Mouse (Mus musculus) layer of hippocampus, adult 9-10 months (tissue): ENCODE measurements at regions not wholly inside any gene's neighbourhood (a gene's known extent, or its start where the extent isn't known, plus 50 kb on each side); places are given as distances from the start of the nearest gene placed in this dataset.

Experiments used
- DNase-seq: peaks from one replicate; pipeline ENCODE4 v3.0.0; 2022; ENCODE audit warnings: low spot score

DNA sequence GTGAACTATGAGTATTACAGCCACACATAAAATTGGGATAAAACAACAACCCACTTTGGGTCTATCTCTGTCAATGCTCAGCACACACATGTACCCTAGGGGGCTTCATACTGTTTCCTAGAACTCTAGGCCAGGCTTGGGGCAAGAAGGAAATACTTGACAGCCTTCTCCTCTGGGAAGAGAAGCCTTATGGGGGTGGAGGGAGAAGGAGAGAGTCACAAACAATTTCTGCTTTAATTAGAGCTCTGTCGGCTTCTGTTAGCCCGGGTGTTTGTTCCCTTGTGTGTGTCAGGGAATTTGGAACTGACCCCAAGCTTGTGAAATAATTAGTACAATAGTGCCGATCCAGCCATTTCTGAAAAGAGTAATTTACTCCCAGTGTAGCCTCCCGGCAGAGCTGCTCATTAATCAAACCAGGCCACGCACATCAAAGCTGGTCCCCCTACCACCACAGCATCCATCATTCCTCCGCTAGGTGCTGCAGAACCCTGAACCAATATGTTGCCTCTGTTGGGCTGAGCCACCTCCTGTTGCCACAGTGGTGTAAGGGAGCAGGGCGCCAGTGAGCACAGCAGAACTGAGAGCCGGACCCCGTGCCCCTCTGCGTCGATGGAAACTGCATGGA is 307.3 kb downstream of the Tmem114 start:
- no peak for DNase-seq

DNA sequence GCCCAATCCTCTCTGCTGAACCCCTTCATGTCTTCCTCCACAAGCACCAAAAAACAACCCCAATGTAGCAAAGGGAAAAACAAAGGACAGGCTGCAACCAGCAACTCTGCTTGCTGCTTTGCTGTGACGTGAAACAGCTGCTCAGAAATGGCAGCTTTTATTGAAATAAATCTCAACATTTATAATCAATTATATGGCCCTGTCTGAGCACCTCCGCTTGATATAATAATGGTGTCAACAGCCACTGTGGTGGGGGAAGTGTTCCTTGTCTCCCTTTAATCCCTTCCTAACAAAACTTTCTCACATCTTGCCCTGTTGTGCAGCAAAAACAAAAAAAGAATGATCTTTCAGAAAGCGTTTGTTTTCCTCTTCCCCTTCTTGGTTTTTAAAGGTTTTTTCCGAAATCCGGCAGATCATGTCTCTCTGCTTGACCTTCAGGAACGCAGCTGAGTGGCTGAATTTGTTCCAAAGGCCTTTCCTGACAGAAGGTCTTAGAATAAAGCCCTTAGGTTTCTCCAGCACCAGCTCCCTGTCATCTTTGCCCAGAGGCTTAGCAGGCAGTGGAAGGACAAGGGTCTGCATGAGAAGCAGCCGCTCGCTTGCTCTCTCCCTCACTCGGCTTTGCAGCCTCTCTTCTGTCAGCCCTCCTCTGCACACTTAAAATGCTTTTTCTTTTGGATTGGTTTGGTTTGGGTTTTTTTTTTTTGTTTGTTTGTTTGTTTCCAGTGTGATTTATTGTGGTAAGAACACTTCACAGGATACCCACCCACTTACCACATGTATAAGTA is 313.4 kb downstream of the Tmem114 start:
- DNase-seq, result no peak

DNA sequence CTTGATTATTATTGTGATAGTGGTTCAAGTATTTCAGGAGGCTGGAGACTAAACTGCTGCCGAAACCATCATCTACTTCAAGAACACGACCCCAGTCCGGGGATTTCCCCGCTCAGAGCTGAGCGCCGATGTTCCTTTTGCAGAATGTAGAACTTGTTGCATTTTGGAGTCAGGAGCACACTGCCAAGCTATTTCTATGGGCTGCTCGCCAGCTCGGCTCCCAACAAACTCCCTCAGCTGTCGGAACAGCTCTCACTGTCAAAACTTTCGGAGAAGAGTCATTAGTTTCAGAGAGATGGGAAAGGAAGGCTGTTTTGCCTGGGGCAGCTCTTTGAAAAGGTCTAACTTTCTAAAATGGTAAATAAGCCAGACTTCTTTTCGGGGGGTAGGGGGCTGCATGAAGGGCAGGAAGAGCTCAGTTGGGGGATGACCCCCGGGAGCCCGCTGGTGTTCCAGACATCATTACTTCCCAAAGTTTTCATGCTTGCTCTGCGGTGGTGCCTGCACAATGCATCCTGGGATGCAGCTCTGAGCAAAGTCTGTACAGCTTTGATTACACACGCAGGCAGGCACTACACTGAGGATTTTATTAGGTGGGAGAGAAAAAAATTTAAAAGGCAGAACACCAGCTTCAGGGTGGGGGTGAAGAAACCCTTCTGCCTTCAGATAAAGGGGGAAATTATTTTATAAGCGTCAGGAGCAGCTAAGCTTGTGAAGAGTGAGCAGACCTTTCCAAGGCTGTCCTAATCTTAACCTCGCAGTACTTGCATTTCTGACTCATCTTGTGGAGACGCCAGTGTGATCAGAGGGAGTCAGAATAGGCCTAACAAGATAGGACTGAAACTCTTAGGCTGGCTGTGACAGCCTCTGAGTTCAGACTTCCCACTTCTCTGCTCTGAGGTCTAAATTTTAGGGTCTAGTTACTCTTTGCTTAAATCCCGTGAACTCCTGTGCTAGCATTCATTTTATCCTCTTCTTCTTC is 316.5 kb downstream of the Tmem114 start:
- no peak for DNase-seq

DNA sequence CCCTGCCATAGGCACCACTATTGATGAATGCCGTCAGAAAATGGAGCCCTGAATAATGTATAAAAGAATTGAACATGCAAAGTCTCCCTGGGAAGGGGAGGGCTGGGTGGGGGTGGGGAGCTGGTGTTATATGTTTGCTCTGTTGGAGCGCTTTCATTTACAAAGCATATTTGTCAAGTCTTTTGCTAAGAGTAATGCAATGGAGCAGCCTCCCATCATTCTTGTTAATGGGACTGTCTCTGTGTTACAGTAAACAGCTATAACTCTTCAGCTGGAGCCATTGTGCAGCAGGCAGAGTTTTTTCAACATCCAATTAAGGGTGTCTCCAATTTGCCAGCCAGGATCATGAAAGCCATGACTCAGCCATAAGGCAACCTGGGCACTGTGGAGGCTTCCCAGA is 345.9 kb downstream of the Tmem114 start:
- no peak for DNase-seq

DNA sequence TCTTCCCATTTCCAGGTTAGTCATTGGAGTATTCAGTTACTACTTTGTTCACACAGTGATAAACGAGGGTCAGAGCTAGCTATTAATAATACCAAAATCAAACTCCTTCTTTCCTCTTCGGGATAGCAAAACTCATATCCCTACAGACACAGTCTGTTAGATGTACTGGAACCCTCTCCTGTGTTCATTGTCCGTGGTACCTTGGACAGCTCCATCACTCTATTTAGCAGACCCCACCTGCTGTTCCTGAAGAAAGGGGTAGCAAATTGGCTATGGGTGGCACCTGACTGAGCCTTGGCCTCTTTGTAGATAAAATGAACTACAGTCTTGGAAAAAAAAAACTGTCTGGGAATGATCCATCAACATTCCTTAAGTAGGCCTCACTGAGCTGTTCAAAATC is 346.5 kb downstream of the Tmem114 start:
- DNase-seq, result no peak

DNA sequence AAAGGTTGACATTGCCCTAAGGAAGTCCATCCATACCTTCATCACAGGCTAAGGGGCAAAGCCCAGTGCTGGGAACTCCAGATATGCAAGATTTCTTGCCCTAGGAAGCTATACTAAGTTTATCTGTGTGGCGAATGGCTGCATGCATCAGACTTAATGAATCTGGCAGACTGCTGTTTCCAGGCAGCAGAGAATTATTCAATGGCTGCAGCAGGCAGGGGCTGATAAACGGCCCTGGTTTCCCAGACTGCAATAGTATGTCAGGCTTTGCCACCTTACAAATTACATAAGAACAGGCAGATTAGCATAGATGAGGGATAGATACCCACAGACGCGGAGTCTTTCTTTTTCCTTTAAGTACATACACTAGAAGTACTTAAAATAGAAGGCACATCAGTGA is 350.2 kb downstream of the Tmem114 start:
- DNase-seq, result no peak

DNA sequence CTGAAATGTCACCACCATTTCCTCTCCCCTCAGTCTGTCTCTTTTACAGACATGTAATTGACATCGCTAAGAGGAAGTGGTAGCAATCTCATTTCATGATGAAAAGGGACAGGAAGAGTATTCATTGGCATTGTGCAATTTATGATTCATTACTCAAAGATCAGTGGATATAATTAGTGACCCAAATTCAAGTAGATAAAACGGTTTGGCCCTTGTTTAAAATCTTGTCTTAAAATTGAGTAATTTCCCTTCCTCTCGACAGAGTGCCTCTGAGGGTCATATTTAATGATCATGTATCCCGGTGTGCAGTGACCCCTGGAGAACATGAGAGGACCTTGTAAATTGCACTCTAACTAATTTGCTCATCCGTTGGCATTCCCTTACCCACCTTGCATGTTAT is 371.0 kb downstream of the Tmem114 start:
- no peak for DNase-seq

DNA sequence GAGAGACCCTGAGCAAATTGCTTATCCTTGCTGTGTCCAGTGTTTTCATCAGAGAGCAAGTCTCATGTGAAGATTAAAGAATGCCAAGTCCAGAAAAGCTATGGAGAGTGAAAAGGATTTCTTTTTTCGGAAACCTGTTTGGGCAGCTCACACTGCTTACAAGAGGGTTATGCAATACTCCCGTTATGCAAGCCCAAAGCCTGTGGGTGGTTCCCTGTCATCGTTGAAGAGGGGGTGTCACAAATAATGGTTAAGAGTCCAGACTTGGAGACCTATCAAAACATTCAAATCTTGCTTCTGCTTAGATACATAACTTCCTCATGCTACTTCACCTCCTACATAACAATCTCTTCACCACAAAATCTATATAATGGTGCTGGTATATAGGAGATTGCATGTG is 416.0 kb downstream of the Tmem114 start:
- peak; percentile 46 for DNase-seq

DNA sequence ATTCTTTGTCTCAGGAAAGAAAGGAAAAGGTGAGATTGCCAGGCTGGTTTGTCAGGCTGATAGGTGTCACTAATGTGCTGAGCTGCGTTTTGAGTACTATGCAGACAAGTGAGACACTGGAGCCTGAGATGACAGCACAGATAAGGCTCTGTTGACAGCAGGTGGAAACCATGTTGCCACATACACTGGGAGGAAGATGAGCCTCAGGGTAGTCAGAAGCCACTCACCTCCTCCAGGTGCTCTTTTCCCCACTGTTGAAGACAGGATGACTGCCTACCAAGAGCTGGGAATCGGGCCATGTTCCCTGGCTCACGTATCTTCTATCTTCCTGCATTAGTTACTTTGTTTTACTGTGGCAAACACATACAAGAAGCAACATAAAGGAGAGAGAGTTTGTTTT is 418.3 kb downstream of the Tmem114 start:
- DNase-seq, result no peak

DNA sequence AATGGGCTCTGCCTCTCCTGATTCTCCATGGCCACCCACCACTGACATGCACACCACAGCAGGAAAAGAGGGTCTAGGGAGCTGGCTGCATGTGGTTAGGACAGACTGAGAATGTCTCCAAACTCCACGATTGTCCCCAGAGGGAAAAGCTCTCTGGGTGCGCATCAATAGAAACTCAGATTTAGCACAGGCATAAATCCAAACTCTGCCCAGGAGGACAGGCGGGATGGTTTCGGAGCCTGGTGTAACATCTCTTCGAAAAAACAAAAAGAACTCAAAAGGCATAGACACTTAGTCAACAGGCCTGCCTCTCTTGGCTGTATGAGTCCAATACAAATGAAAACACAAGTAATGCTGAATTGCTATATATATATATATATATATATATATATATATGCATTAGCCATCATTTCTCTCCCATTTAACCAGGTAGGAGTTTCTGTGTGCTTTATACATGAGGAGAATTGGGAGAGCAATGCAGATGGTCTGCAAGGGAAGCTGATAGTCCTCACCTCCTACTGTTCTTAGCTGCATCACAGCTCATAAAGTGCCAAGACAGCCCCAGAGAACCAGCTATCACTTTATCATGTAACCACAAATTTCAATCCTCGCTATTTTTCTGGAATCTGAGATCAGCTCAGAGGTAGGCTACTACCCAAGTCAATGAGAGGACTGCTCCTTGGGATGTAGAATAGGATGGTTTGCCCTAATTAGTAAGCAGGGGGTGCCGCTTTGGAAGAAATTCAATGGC is 422.4 kb downstream of the Tmem114 start:
- no peak for DNase-seq

DNA sequence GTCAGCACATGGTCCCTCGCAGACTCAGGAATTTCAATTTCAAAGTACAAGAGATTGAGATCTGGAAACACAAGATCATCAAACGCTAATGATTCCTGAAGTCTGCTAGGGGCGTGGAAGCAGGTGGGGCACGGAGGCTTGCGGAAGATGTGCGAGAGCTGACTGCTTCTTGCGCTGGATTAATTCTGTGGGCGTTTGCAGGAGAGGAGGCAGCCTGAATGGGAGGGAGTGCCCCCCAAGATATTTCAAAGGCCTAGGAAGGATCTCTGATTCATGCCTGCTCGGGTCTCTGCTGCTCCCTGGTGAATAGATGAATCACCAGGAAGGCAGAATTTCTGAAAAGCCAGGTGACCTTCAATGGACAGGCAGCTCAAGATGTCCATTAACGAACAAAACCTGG is 442.1 kb downstream of the Tmem114 start:
- DNase-seq, result no peak

DNA sequence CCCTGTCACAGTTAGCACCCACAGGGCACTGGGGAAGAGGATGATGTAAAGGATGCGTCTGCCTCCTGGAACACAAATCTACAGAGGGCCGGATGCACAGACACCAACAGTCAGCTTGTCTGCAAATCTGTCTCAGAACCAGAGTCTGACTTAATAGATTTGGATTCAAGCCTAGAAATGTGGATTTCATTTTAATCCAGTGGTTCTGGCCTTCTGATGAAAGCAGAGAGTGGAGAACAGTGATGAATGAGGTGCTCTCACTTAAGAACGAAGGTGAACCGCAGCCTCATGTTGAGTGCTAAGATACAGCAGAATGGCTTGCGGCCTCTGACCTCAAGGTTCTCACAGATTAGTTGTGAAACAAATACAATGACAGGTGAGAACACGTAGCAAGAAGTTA is 446.5 kb downstream of the Tmem114 start:
- DNase-seq, result no peak

DNA sequence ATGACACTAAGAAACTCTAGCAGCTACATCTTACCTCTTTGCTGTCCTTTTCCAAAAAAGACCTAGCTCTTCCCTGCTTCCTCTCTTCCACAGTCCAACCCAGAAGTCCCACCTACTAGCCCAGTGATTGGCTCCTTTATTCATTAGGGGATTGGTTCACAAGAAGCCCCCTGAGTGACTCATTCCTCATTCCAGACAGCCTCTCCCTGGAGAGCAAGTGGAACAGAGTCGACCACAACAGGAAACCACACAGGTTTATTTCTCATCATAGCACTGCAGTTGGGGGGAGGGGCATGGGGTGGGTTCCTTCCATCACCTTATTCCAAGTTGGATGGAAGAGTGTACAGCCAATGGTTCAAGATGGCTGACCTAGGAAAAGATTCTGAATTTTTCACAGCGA is 473.3 kb downstream of the Tmem114 start:
- no peak for DNase-seq

DNA sequence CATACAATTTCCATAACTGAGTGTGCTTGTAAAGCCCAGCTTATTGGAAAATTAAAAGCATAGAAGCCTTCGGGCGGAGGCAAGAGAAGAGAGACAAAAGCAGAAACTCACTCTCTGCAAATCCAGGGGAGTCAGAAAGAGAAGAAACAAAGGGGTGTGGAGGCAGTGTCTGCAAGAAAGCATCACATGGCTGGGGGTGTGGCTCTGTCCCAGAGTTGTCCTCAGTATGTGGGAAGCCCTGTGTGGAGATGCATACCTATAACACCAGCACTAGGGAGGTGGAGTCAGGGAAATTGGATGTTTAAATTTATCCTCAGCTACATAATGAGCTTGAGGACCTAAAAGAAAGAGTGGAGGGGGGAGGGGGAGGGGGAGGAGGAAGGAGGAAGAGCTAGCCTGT is 482.6 kb downstream of the Tmem114 start:
- DNase-seq, result no peak

DNA sequence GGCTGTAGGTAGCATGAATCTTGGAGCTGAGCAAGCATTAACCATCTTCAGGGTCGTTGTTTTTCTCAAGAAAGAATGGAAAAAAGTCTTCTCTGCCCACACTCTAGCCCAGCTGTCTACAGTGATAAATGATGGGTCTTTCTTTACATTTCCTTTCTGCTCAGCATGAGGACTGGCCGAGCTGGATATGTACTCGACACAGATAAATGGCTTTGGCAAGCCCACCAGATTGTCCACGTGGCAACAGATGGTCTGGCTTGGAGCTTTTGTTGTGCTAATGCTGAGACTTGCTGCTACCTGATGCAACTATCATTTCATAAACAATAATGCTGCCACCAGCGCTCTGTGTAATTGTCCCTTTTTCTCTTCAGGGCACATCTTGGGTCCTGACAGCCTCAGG is 487.8 kb downstream of the Tmem114 start:
- no peak for DNase-seq

DNA sequence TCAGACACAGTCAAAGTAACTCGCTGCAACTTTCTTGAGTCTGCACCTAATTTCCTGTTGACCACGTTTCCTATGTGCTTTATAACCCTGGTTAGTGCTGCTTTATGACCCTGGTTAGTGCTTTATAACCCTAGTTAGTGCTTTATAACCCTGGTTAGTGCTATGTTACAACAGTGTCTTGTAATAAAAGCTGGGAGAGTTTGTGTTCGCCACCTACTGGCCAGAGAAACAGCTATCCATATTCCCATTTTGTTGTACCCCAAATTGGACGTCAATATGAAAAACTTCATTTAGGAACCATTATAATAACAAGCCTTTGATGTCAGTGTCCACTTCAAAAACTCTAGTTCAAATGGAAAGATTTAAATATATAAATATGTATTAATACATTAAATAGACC is 492.6 kb downstream of the Tmem114 start:
- no peak for DNase-seq

DNA sequence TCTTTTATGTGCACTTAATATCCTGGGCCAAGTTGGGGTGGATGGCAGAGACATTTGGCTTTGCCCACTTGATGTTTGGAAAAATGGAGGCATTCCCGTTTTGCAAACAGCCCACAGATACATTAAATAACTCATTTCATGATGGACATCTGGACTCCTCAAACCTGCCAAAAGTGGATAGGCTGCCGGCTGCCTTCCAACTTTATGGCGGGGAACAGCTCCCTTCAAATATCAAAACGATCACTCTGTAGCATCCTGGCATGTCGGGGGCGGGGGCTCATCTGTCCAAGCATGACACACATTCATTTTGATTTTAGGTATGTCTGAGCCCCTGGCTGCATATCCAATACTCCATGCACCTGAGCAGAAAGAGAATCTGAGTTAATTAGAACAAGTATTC is 493.3 kb downstream of the Tmem114 start:
- no peak for DNase-seq

DNA sequence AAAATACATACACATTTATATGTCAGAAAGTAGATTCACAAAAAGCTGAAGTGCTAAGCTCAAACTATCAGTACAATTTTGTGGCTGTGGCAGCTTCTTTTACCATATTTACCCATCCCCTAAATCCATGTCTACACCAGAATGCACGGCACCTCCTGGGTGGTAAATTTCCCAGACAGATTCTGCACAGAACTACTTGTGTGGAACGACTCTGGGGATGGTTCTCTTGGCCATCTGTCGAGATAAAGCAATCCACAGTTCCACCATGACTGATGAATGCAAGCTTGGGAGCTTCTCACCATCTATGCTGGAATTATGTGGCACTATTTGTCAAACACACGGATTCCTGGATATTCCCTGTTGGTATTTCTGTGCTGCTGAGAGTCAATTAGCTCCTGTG is 495.8 kb downstream of the Tmem114 start:
- DNase-seq, result peak; percentile 52

DNA sequence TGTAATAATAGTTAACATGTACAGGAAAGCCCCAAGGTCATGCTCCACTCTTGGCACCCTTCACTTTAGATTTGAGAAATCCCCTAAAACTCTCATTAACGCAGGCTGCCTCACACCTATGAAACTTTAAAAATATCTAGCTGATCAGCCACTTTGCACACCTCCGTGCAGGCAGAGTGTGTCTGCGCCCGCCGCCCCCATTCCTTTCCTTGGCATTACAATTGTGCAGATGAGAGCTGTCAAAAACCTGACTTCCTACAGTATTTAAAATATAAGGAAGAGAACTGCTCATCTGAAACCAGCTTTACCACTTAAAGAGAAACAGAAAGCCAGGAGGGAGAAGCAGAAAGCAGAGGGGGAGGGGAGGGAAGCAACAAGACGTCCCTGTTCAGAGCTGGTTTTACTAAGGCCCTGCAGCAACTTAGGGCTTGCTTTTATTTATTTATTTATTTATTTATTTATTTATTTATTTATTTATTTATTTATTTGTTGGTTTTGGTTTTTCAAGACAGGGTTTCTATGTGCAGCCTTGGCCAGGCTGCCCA is 496.5 kb downstream of the Tmem114 start:
- no peak for DNase-seq

DNA sequence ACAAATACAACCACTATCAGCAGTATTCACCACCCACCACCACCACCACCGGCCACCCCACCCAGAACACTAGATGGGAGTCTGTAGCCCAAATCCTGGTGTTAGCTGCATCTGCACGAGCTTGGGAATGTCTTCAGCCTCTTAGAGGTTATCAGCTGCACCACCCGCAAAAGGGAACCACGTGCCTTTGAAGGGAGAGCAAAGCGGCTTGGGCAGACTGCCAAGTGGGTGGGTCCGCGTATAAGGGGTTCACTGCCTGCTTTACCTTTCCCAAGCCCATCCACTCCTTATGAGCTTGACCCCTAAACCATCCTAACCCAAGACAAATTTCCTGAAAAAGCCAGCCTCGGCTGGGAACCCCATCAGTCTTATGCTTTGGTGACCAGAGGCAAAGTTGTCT is 497.2 kb downstream of the Tmem114 start:
- DNase-seq, result no peak

DNA sequence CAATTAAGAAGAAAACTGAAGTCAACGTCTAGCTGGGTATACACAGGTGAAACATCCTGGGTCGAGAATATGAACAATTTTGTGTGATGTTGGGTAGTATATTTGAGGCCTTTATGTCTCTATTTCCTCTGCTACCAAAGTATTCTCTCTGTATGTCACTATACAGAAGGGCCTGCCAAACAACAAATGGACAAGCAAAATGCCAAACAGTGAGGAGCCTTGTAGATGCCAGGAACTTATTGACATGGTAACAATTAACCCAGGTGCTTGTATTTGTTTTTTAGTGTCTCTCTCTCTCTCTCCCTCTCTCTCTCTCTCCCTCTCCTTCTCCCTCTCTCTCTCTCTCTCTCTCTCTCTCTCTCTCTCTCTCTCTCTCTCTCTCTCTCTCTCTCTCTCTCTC is 529.1 kb downstream of the Tmem114 start:
- no peak for DNase-seq

DNA sequence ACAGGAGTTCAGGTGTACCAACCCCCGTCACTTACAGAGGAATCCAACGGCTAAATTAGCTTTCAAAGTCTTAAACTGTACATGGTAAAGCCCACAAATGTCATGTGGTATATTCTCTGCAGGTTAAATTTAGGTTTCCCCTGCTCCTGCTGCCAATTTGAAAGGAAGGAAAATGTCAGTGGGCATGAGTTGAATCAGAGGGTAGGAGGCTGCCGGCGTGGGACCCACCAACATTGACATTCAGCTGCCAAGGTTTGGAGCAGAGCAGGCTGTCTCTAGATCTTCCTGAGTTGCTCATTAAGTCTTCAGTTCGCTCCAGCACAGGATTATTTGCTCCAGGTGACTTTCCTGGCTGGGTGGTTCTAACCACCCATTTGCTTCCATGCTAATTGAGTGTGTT is 532.1 kb downstream of the Tmem114 start:
- no peak for DNase-seq
